Mouse (Mus musculus) heart, postnatal 14 days (tissue): ENCODE measurements around the gene Klk10. TPM values are rescaled to one million over a fixed set of nuclear protein-coding genes. Genes with fewer than 3 reads are reported as not detected.

Experiments
- DNase-seq, 2 experiments: peaks; one replicate each; pipeline ENCODE4 v3.0.0; 2021 to 2022
- intact Hi-C: fragments of 180-260 bp; cut with DNase I; formaldehyde crosslinking; loops from one replicate; pipeline ENCODE4 v1.15.1; 2025
- long read RNA-seq, 2 experiments: library from polyadenylated mRNA; stranded (forward); transcript quantifications; one replicate each; pipeline ENCODE4 v2.0.0; 2021
- total RNA-seq, 2 experiments: library from RNA; stranded (reverse); gene quantifications; 2 replicates each; pipeline ENCODE4 v1.2.3; 2021

Klk10 gene
- under 1 TPM; 0.22 to 0.33 TPM for total RNA-seq
- long read RNA-seq, experiment 1, partial matches to known transcripts = 0 of 1 reads
- long read RNA-seq, experiment 1, other reads (novel, unspliced or antisense) = 0 of 1 reads
- long read RNA-seq, experiment 2, partial matches to known transcripts = 1 of 1 reads
- long read RNA-seq, experiment 2, other reads (novel, unspliced or antisense) = 0 of 1 reads

DNA sequence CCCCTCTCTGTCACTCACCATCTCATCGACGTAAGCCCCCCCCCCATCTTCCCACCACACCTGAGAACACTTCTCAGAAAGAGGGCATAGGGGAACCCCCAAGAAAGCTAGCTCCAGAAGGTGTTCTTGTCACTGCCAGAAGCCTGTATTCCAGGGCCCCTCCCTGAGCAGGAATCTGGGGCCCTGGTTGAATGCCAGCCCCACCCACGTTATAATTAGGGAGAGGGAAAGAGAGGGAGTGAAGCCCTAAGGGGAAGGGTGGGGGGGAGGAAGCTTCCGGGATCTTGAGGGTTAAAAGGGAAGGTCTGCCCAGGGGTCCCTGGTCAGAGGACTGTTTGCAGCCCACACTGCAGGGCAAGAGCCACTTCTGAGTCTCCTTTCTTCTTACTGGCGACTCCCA, at the start of gene Klk10:
Gene Klk10, plus strand, starts transcription at position 290 of the 400 bp plus-strand sequence.
- intact Hi-C loops = no loop called here
- no peak for DNase-seq

DNA sequence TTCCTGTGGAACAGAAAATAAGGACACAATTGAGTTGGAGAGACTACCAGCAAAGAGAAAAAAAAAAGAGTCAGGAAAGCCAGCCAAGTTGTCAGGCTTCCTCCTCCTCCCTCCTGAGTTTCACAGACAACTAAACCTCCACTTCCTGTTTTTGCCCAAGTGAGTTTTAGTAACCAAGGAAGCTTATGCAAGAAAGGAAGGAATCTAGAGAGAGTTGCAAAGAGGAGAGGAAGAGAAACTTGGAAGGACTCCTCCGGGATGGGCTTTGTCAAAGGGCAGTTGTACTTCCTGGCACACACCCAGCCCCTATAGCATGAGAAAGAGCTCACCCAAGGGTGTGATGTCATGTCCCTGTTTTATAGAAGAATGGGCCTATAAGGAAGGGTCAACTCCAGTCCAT, 33.0 kb upstream of the Klk10 start:
- intact Hi-C loops = no loop called here
- DNase-seq = peak; percentile 23 to 28

- intact Hi-C loops = no loop called here
Measured at GRCm38 (mm10) chr7:43752806-43753205, 28.0 kb upstream of the Klk10 start.

GRCm38 (mm10) chr7:43766484-43766883, 14.4 kb upstream of the Klk10 start:
- intact Hi-C loops = no loop called here
- DNase-seq = no peak

More at GRCm38 (mm10) chr7:43752806-43753205, 28.0 kb upstream of the Klk10 start:
- no peak for DNase-seq

DNA sequence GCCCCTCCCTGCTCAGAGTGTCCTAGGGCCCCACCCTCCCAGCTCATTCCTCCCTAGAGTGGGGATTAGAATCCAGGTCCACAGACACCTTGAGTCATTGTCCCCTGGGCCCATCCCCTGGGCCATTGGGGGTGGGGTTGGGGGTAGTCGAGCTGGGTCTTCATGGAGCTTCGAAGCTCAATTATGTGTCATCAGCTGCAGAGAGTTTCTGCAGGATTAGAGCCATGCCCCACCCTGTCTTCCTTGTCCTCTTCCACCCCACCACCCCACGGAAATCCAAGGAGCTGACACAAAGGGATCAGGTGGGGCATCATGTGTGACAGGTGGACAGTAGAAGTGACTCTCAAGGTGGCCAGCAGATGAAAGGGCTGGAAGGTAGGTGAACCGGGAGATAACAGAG, 12.2 kb upstream of the Klk10 start, which contains the start of gene Klk12:
Gene Klk12, plus strand, starts transcription at position 301 of the 400 bp plus-strand sequence.
- DNase-seq = no peak
- intact Hi-C loops = no loop called here

GRCm38 (mm10) chr7:43769636-43770035, 11.2 kb upstream of the Klk10 start:
- intact Hi-C loops = no loop called here
- DNase-seq = no peak

DNA sequence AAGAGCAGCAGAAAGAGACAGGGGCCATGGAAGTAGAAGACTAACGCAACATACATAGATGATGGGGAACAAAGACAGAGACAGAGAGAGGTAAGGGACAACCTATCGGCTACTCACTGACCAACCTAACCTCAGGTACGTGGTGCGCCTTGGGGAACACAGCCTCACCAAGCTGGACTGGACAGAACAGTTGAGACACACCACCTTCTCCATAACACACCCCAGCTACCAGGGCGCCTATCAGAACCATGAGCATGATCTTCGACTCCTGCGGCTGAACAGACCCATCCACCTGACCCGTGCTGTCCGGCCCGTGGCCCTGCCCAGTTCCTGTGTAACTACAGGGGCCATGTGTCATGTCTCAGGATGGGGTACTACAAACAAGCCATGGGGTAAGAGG, 10.1 kb upstream of the Klk10 start:
- no peak for DNase-seq
- intact Hi-C loops = no loop called here

GRCm38 (mm10) chr7:43771916-43772315, 8.9 kb upstream of the Klk10 start:
- intact Hi-C loops = no loop called here
- no peak for DNase-seq

DNA sequence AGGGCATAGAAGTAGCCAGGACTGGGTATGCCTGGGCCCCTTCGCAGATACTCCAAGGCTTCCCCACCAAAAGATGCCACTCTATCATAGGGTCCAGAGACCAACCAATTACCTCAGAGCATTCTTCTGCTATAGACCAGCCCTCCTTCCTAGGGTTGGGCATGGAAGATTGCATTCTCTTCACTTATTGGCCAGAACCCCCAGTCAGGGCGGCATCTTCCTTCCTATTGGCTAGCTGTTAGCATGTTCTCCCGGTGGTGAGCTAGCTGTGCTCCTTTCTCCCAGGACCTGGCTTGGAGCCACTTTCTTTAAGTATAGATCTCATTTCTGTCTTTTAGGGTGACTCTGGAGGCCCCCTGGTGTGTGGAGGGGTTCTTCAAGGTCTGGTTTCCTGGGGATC, 7.9 kb upstream of the Klk10 start:
- DNase-seq = no peak
- intact Hi-C loops = no loop called here

- intact Hi-C loops = no loop called here
Measured at GRCm38 (mm10) chr7:43774364-43774763, 6.5 kb upstream of the Klk10 start, which contains the start of gene Klk11. Klk11 (plus strand) TSS chr7:43774604.

DNA sequence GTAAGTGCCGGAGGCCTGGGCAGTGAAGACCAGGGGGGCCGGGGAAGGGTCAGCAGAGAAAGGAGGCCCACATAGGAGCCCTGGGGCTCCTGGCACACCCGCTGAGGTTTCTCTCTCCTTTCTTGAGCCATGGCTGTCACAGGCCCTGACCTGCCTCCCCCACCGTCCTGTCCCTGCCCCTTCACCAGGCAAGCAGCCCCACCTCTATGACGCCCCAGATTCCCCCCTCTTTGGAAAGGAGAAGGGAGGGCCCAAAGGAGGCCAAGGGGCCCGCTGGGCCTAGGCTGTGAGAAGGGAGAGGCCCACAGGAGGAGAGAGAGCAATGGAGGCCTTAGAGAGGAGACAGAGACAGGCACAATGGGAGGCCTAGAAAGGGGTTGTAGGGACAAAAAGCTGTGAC, 6.0 kb upstream of the Klk10 start:
- DNase-seq = no peak
- intact Hi-C loops = no loop called here

More at GRCm38 (mm10) chr7:43774364-43774763, 6.5 kb upstream of the Klk10 start, which contains the start of gene Klk11:
- no peak for DNase-seq

GRCm38 (mm10) chr7:43775311-43776057, 5.4 kb upstream of the Klk10 start:
- intact Hi-C loops = no loop called here
- DNase-seq = no peak

- intact Hi-C loops = no loop called here
- no peak for DNase-seq
Measured at GRCm38 (mm10) chr7:43776506-43776905, 4.3 kb upstream of the Klk10 start.

DNA sequence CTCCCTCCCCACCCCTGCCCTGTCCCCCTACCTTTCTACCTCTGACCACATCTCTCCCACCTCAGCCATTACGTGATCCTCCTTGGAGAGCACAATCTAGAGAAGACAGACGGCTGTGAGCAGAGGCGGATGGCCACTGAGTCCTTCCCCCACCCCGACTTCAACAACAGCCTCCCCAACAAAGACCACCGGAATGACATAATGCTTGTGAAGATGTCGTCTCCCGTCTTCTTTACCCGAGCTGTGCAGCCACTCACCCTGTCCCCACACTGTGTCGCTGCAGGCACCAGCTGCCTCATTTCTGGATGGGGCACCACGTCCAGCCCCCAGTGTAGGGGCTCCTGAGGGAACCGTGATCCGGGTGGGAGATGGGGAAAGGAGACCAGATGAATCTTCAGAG, 3.4 kb upstream of the Klk10 start:
- DNase-seq = no peak
- intact Hi-C loops = no loop called here

- no peak for DNase-seq
- intact Hi-C loops = no loop called here
Measured at GRCm38 (mm10) chr7:43778176-43778970, 2.5 kb upstream of the Klk10 start.

- intact Hi-C loops = no loop called here
- no peak for DNase-seq
Measured at GRCm38 (mm10) chr7:43780241-43780640, 594 bp upstream of the Klk10 start.

DNA sequence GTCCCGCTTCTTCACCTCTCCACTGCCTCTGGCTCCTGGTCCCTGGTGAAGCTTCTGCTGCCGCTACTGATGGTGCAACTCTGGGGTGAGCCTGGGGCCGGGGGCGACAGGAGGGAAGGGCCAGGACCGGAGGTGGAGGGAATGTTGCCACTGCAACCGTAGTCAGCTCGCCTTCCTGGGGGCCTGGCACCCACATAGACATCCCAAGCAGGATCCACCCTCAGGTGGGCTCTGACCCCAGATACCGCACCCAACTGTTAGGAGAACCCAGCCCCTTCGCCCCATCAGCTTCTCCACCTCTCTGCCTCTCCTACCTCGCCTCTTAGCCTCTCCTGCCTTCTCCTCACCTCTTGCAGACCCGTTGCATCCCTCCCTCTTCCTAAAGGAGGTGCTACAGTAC, 706 bp downstream of the Klk10 start:
- intact Hi-C loops = no loop called here
- DNase-seq = no peak

DNA sequence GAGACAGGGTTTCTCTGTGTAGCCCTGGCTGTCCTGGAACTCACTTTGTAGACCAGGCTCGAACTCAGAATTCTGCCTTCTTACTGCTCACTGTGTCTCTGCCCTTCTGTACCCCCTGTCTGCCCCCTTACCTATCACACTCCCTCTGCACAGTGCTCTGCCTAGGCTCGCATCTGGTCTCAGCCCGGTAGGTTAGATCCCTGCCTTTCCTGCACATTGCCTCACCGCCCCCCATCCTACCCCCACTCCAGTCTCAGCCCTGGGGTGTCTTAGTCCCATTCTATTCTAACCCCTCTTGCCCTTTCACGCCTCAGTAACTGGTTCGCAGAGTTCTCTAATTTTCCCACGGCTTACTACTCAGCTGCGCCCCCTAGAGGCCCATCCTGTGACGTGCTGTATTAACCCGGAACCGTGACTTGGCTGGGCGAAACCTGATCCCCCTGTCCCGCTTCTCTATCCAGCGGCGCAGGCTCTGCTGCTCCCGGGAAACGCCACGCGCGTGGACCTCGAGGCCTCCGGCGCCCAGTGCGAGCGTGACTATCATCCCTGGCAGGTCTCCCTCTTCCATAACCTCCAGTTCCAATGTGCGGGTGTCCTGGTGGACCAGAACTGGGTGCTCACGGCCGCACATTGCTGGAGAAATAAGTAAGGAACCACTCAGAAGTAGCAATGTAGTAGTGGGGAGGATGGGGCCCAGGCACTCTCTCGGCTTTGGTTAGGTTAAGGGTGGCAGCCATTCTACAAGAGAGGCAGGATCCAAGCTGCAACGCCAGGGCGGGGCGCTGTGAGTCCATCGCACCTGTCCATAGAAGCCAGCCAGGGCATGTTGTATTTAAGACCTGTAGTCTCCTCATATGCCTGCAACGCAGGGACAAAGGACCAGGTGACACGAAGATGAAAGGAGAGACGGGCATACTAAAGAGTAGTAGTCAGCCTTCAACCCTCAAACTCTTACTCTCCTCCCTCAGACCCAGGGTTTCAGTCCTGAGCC, 1.7 kb downstream of the Klk10 start:
- DNase-seq = peak; percentile 77 to 85
- intact Hi-C loops = no loop called here

DNA sequence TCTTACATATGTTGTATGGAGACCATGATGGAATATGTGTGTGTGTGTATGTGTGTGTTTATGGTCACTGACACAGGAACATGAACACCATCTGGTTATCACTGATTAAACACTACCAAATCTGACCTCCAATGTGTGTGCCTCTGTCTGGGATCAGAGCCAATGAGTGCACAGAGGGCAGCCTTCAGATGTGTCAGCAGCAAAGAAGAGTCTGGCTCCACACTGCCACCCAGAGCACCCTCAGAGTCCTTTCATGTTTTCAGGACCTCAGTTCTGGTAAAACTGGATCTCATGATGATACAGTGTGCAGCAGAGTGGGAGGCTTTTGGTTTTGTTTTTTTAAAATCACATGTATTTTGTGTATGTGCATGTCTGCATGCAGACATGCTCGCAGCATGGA, 4.5 kb downstream of the Klk10 start:
- no peak for DNase-seq
- intact Hi-C loops = loop anchor here (1.0 to 5.0 kb wide), 2 partner anchors 104 to 107 kb away; no protein-coding TSS in a partner anchor

GRCm38 (mm10) chr7:43788096-43788495, 7.3 kb downstream of the Klk10 start:
- intact Hi-C loops = loop anchor here (5.0 kb wide), 1 partner anchor 104 kb away; no protein-coding TSS in a partner anchor
- DNase-seq = no peak
